Mouse (Mus musculus) B cell, adult 62 days (primary cell): Measurements from ENCODE around the gene Ypel4. TPM values are rescaled to one million over a fixed set of nuclear protein-coding genes. Genes with fewer than 3 reads are reported as not detected.

Experiments
- total RNA-seq: library from RNA; stranded (reverse); gene quantifications from 4 replicates; pipeline ENCODE4 v1.2.4, GENCODE M21; 2023

The Ypel4 gene
- 0.94 to 0.98 TPM in 2 of 4 replicates, not detected in the others for total RNA-seq

GRCm38 (mm10) chr2:84733579-84734300 lies at the start of gene Ypel4:
Ypel4 (plus strand) TSS chr2:84734058.

GRCm38 (mm10) chr2:84714811-84715561 lies 18.9 kb upstream of the Ypel4 start, which contains the start of gene Zdhhc5:
Zdhhc5 (minus strand) TSS chr2:84715180.

DNA sequence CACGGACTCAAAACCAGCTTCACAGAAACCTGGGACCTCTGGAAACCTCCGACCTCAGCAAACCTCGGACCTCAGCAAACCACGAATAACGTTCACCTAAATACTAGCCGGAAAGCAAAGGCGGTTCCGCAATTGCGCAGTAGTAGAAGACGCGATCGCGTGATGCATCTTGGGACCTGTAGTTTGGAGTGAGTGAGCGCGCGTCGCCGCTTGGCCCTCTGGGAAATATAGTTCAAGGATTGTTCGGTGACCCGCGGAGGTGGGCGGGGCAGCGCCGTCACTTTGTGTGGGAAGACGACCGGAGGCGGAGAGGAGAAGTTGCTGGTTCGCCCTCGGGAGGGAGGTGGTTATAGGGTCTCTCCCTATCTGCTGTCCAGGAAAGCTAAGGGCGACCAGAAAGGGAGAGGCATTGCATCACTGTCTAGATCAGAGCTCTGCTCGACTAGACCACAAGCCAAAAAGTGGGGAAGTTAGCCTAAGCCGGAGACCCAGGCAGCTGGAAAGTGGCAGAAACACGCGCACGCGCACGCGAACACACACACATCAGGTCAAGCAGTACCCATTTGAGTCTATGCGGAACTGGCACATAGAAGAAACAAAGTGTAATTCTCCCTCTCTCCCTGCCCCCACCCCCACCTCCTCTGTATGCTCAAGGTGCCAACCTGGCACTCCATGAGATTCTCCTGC lies 6.5 kb upstream of the Ypel4 start, which contains the start of gene Clp1:
TSS of gene Clp1 (minus strand) at position 179 of the 687 bp plus-strand sequence.

GRCm38 (mm10) chr2:84743561-84743960 lies 9.7 kb downstream of the Ypel4 start, which contains the start of gene Gm19426:
Gm19426 (minus strand) TSS chr2:84743655.

DNA sequence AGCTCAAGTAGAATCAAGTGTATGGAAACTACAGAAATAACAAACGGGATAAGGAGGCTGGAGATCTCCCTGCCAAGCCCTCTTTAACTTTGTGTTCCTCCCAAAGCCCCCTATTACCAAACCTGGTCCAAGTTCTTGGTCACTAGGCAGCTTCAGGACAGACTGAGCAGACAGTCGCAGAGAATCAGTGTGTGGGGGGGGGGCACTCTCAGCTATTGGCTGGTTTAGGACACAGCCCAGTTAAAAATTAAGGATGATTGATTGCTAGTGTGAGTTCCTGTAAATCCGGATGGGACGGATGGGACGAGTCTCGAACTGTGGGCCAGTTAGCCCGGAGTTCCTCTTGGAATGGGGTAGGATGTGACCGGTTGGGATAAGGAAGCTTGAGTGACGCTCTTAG lies 41.4 kb downstream of the Ypel4 start, which contains the start of gene Serping1:
TSS of gene Serping1 (minus strand) at position 204 of the 400 bp plus-strand sequence.

Other genes with a start within 250 kb of the Ypel4 start
- gene Ctnnd1, start 83.3 kb upstream of the Ypel4 start, total RNA-seq = 2.3 to 3.5 TPM (median 2.6 TPM) in 4 replicates
- 0.18 TPM in 1 of 4 replicates, not detected in the others for gene Btbd18, start 75.0 kb upstream of the Ypel4 start, total RNA-seq
- gene Selenoh, start 63.3 kb upstream of the Ypel4 start, total RNA-seq = 47.2 to 55.2 TPM (median 52.0 TPM) in 4 replicates
- not detected in 4 replicates for gene Gm28635, start 56.0 kb upstream of the Ypel4 start, total RNA-seq
- 13.2 to 15.1 TPM (median 14.9 TPM) in 4 replicates for gene Med19, start 55.7 kb upstream of the Ypel4 start, total RNA-seq
- 35.7 to 39.7 TPM (median 37.7 TPM) in 4 replicates for gene Tmx2, start 54.9 kb upstream of the Ypel4 start, total RNA-seq
- 56.6 to 59.0 TPM (median 58.3 TPM) in 4 replicates for gene Zdhhc5, start 18.9 kb upstream of the Ypel4 start, total RNA-seq
- 20.9 to 25.6 TPM (median 24.0 TPM) in 4 replicates for gene Clp1, start 6.7 kb upstream of the Ypel4 start, total RNA-seq
- gene Gm19426, start 9.6 kb downstream of the Ypel4 start, total RNA-seq = not detected in 4 replicates
- gene Serping1, start 41.4 kb downstream of the Ypel4 start, total RNA-seq = 0.66 to 0.81 TPM in 2 of 4 replicates, not detected in the others
- gene Ube2l6, start 64.8 kb downstream of the Ypel4 start, total RNA-seq = 9.9 to 13.9 TPM (median 12.4 TPM) in 4 replicates
- not detected in 4 replicates for gene Smtnl1, start 88.6 kb downstream of the Ypel4 start, total RNA-seq
- gene Timm10, start 92.9 kb downstream of the Ypel4 start, total RNA-seq = 15.5 to 34.2 TPM (median 20.3 TPM) in 4 replicates
- 5.8 to 6.3 TPM (median 5.9 TPM) in 4 replicates for gene Slc43a1, start 104.8 kb downstream of the Ypel4 start, total RNA-seq
- not detected in 4 replicates for gene Rtn4rl2, start 152.7 kb downstream of the Ypel4 start, total RNA-seq
- gene Slc43a3, start 202.5 kb downstream of the Ypel4 start, total RNA-seq = 9.0 to 14.1 TPM (median 10.9 TPM) in 4 replicates
- gene Prg2, start 246.4 kb downstream of the Ypel4 start, total RNA-seq = 0.98 to 2.2 TPM (median 1.6 TPM) in 4 replicates